Mouse (Mus musculus): ENCODE data around the gene Lmf2.

DNA sequence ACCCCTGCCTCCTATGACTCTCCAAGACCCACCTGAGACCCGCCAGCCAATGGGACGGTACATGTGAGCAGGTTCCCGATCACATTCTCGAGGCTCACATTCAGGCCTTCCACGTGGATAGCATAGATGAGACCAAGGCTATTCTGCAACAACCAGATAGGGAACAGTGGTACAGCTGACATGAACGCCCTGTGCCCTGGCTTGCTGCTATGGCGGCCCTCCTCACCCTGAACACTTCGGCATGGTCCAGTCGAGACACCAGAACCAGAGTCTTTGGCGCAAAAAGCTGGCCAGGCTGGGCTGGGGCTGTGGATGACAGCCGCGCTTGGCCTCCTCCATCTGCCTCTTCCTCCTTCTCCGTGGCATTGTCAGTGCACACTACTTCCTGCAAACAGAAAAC is 48.0 kb downstream of the Lmf2 start:
- TF ChIP-seq CTCF (IDR thresholded peaks at IDR 0.05; ENCODE audit: extremely low read depth, insufficient read depth, low read length) = no peak
- TF ChIP-seq POLR2A (IDR thresholded peaks at IDR 0.05; ENCODE audit: extremely low read depth, insufficient read depth, low read length) = no peak

Data from cortical plate, adult 2 months (tissue).